Comparison of ENCODE assay signal across 18 mouse cellular contexts in genomic region chr8:127262926-127263325, GRCm38 (mm10).
"Had no signal": no experiment of that assay in that cellular context is flagged by ENCODE, and none has a peak within 500 bp of the region (broad histone marks: within the 10 kb centered on the region; RNA-seq: fewer than 3 reads in every experiment).

No protein-coding gene starts in this region.

- DNase-seq: liver, postnatal 0 days; lung, adult 2 months; lung, postnatal 14 days; lung, postnatal 36 days; right cerebral cortex, postnatal 14 days; thymus, adult 2 months; thymus, postnatal 25 days; thymus, postnatal 4 days had no signal

- H3K4me3 ChIP-seq: liver, embryonic 15.5 days; lung, embryonic 15.5 days; megakaryocyte, embryonic 14.5 days; midbrain, embryonic 13.5 days; midbrain, embryonic 15.5 days; neural tube, embryonic 12.5 days; stomach, embryonic 15.5 days had no signal

- H3K4me1 ChIP-seq: lung, embryonic 15.5 days; megakaryocyte, embryonic 14.5 days had no signal

- H3K36me3 ChIP-seq: liver, embryonic 15.5 days; lung, embryonic 15.5 days; midbrain, embryonic 13.5 days; midbrain, embryonic 15.5 days; neural tube, embryonic 12.5 days; stomach, embryonic 15.5 days had no signal

- ATAC-seq: liver, postnatal 0 days; lung, postnatal 0 days; midbrain, embryonic 13.5 days; midbrain, embryonic 15.5 days had no signal

- H3K27ac ChIP-seq: liver, embryonic 15.5 days; lung, embryonic 15.5 days; macrophage; midbrain, embryonic 13.5 days; midbrain, embryonic 15.5 days; neural tube, embryonic 12.5 days; stomach, embryonic 15.5 days; stomach, postnatal 0 days had no signal

- H3K9ac ChIP-seq: liver, embryonic 15.5 days; liver, postnatal 0 days; lung, embryonic 15.5 days; midbrain, embryonic 13.5 days; midbrain, embryonic 15.5 days; neural tube, embryonic 12.5 days; stomach, embryonic 15.5 days had no signal

- H3K4me2 ChIP-seq: liver, embryonic 15.5 days; lung, embryonic 15.5 days; midbrain, embryonic 13.5 days; midbrain, embryonic 15.5 days; neural tube, embryonic 12.5 days; stomach, embryonic 15.5 days had no signal

- H3K9me3 ChIP-seq: liver, embryonic 15.5 days; lung, embryonic 15.5 days; midbrain, embryonic 15.5 days; neural tube, embryonic 12.5 days; stomach, embryonic 15.5 days had no signal

- H3K27me3 ChIP-seq: liver, embryonic 15.5 days; lung, embryonic 15.5 days; megakaryocyte, embryonic 14.5 days; midbrain, embryonic 15.5 days; neural tube, embryonic 12.5 days; stomach, embryonic 15.5 days had no signal
